Comparison of ENCODE assay signal across 26 mouse cellular contexts in genomic region chr2:49516011-49516410, GRCm38 (mm10).
A peak's percentile ranks its signal among the peaks of the same experiment; 100 is the strongest.
DNase-seq lines count a peak whose midpoint lies in the region; ATAC-seq and TF ChIP-seq lines count a peak whose summit lies in the region.
"Had no signal": no experiment of that assay in that cellular context is flagged by ENCODE, and none has a peak within 500 bp of the region (broad histone marks: within the 10 kb centered on the region; RNA-seq: fewer than 3 reads in every experiment).

No protein-coding gene starts in this region.

- no peaks in the 10 kb centered on the region for H3K9me3 ChIP-seq in heart, embryonic 12.5 days (replicated peaks)
- H3K9me3 ChIP-seq in heart, embryonic 15.5 days (replicated peaks): no peaks in the 10 kb centered on the region
- H3K9me3 ChIP-seq in hindbrain, embryonic 10.5 days: no peaks in the 10 kb centered on the region
- H3K9me3 ChIP-seq: forebrain, embryonic 15.5 days; G1E; hindbrain, embryonic 13.5 days; kidney, embryonic 15.5 days; limb, embryonic 10.5 days; neural tube, embryonic 15.5 days had no signal

- TF ChIP-seq EP300 in heart, adult 2 months (IDR thresholded peaks at IDR 0.05; ENCODE audit: insufficient read depth, low read depth, low read length): no peak

- H3K4me1 ChIP-seq in heart, adult 2 months (ENCODE audit: control insufficient read depth, insufficient read depth, low read length): peaks cover 9% of the 10 kb centered on the region
- H3K4me1 ChIP-seq in heart, embryonic 12.5 days (replicated peaks): peaks cover 30% of the 10 kb centered on the region
- peaks cover 22% of the 10 kb centered on the region for H3K4me1 ChIP-seq in heart, embryonic 15.5 days (replicated peaks)
- no peaks in the 10 kb centered on the region for H3K4me1 ChIP-seq in hindbrain, embryonic 10.5 days (replicated peaks)
- H3K4me1 ChIP-seq: kidney, embryonic 15.5 days had no signal

- intact Hi-C loops in heart, adult 2 months (cut with DNase I): no loop called here

- no peak for TF ChIP-seq CTCF in heart, adult 2 months (IDR thresholded peaks at IDR 0.05)

- H3K4me2 ChIP-seq in heart, embryonic 12.5 days: no peak overlapping the region
- no peak overlapping the region for H3K4me2 ChIP-seq in heart, embryonic 15.5 days
- H3K4me2 ChIP-seq: forebrain, embryonic 15.5 days; hindbrain, embryonic 13.5 days; kidney, embryonic 15.5 days; midbrain, embryonic 11.5 days; neural tube, embryonic 15.5 days had no signal

- no peaks in the 10 kb centered on the region for H3K27me3 ChIP-seq in heart, adult 2 months (ENCODE audit: control insufficient read depth, insufficient read depth, low read length)
- no peaks in the 10 kb centered on the region for H3K27me3 ChIP-seq in heart, embryonic 12.5 days (replicated peaks)
- H3K27me3 ChIP-seq in heart, embryonic 15.5 days: no peaks in the 10 kb centered on the region
- no peaks in the 10 kb centered on the region for H3K27me3 ChIP-seq in hindbrain, embryonic 10.5 days (ENCODE audit: insufficient read depth, poor library complexity, severe bottlenecking)
- H3K27me3 ChIP-seq: CH12.LX; forebrain, embryonic 15.5 days; hindbrain, embryonic 13.5 days; kidney, embryonic 15.5 days; neural tube, embryonic 15.5 days; Patski had no signal

- H3K27ac ChIP-seq in heart, adult 2 months: no peak overlapping the region
- no peak overlapping the region for H3K27ac ChIP-seq in heart, embryonic 12.5 days (ENCODE audit: poor library complexity, severe bottlenecking)
- H3K27ac ChIP-seq in heart, embryonic 15.5 days: 0 out of 2 replicates have a peak overlapping the region, but pooled peaks have one; percentile 4
- no peak overlapping the region for H3K27ac ChIP-seq in hindbrain, embryonic 10.5 days
- H3K27ac ChIP-seq: forebrain, embryonic 15.5 days; hindbrain, embryonic 13.5 days; kidney, embryonic 15.5 days; limb, embryonic 10.5 days; neural tube, embryonic 15.5 days had no signal

- TF ChIP-seq POLR2A in heart, adult 2 months (IDR thresholded peaks at IDR 0.05; ENCODE audit: insufficient read depth, low read depth, low read length): no peak

- ATAC-seq in heart, embryonic 12.5 days (ENCODE audit: insufficient number of reproducible peaks, low FRiP score): no peak
- no peak for ATAC-seq in heart, embryonic 15.5 days (replicated peaks; ENCODE audit: insufficient number of reproducible peaks, insufficient read depth, low FRiP score, low read depth)
- ATAC-seq: forebrain, embryonic 15.5 days; liver, postnatal 0 days; lung, postnatal 0 days; Patski had no signal

- H3K9ac ChIP-seq in heart, adult 2 months (ENCODE audit: low read depth, low read length): no peak overlapping the region
- no peak overlapping the region for H3K9ac ChIP-seq in heart, embryonic 12.5 days
- H3K9ac ChIP-seq in heart, embryonic 15.5 days: no peak overlapping the region
- H3K9ac ChIP-seq: forebrain, embryonic 15.5 days; hindbrain, embryonic 13.5 days; kidney, embryonic 15.5 days; liver, postnatal 0 days; neural tube, embryonic 15.5 days had no signal

- no peak overlapping the region for H3K4me3 ChIP-seq in heart, adult 2 months
- no peak overlapping the region for H3K4me3 ChIP-seq in heart, embryonic 12.5 days
- no peak overlapping the region for H3K4me3 ChIP-seq in heart, embryonic 15.5 days
- H3K4me3 ChIP-seq in hindbrain, embryonic 10.5 days: no peak overlapping the region
- H3K4me3 ChIP-seq: forebrain, embryonic 15.5 days; hindbrain, embryonic 13.5 days; kidney, embryonic 15.5 days; limb, embryonic 10.5 days; neural tube, embryonic 15.5 days had no signal

- WGBS in heart, adult 2 months: 40% methylated on average over 2 of the region's 2 CpGs
- WGBS in heart, embryonic 12.5 days: 43% methylated on average over 2 of the region's 2 CpGs
- WGBS in heart, embryonic 15.5 days: 55% methylated on average over 2 of the region's 2 CpGs
- WGBS in hindbrain, embryonic 10.5 days: 79% methylated on average over 2 of the region's 2 CpGs

- H3K79me2 ChIP-seq in heart, adult 2 months (replicated peaks; ENCODE audit: control insufficient read depth, insufficient read depth, low read length): 0 out of 2 replicates have a peak, but pooled peaks cover 2% of the 10 kb centered on the region

- peak; percentile 33 to 47 for DNase-seq in heart, adult 2 months
- DNase-seq in gastrocnemius, postnatal 10 days: peak; percentile 8
- DNase-seq in skeletal muscle tissue, adult 2 months (ENCODE audit: low read depth, low spot score): peak; percentile 27
- DNase-seq in spleen, adult 12 weeks (ENCODE audit: low spot score): no peak
- no peak for DNase-seq in hindbrain, embryonic 10.5 days (ENCODE audit: low spot score)
- DNase-seq: adrenal gland, adult 2 months; B cell, adult 2 months; cerebellum, adult 11 months; cerebellum, adult 9-11 months; kidney, adult 11 months; layer of hippocampus, adult 9-11 months; liver; liver, postnatal 0 days; thymus, postnatal 14 days had no signal

- peaks cover 9% of the 10 kb centered on the region for H3K36me3 ChIP-seq in heart, adult 2 months (ENCODE audit: control insufficient read depth, insufficient read depth, low read length)
- H3K36me3 ChIP-seq in heart, embryonic 12.5 days: no peaks in the 10 kb centered on the region
- no peaks in the 10 kb centered on the region for H3K36me3 ChIP-seq in heart, embryonic 15.5 days
- H3K36me3 ChIP-seq in hindbrain, embryonic 10.5 days: peaks cover 4% of the 10 kb centered on the region; the same call in 1 of the 2 replicates
- H3K36me3 ChIP-seq: forebrain, embryonic 15.5 days; hindbrain, embryonic 13.5 days; neural tube, embryonic 15.5 days had no signal

Comparison
In these comparisons a context has a peak if more than half of its experiments do, and no peak if none do; other contexts are left out.
1. DNase-seq: peak in heart, adult 2 months (2 of 2), gastrocnemius, postnatal 10 days (single experiment) and skeletal muscle tissue, adult 2 months (single experiment); none in spleen, adult 12 weeks (single experiment) and hindbrain, embryonic 10.5 days (single experiment).